Mouse (Mus musculus) midbrain, postnatal 0 days (tissue): ENCODE results near the gene Olfr484. TPM values are rescaled to one million over a fixed set of nuclear protein-coding genes. Genes with fewer than 3 reads are reported as not detected.
"Not testable (repeated sequence)": the region's sequence is repeated elsewhere in the genome, so short reads cannot be mapped to it uniquely, and the experiment has no call there.

Experiments used
- ATAC-seq: fragments of 200-750 bp; cut with Nextera tagmentation; 2 replicates; pipeline ENCODE4 v1.8.0; 2017; ENCODE audit warnings: moderate number of reproducible peaks, mild to moderate bottlenecking, moderate TSS enrichment, moderate library complexity; ENCODE audit not compliant: low FRiP score
- DNase-seq: peaks from one replicate; pipeline ENCODE4 v3.0.0-alpha.2; 2015; ENCODE audit warnings: low spot score
- H3K27ac ChIP-seq: fragments of 300-500 bp; sonication (generic); 2 replicates; pipeline ENCODE4 v1.5.1; 2014; ENCODE audit warnings: low read depth, mild to moderate bottlenecking, low read length, mixed read lengths
- H3K27me3 ChIP-seq: fragments of 300-500 bp; sonication (generic); 2 replicates; pipeline ENCODE4 v1.6.1; 2014; ENCODE audit warnings: low read length, control low read depth, mixed read lengths; ENCODE audit not compliant: insufficient read depth
- H3K36me3 ChIP-seq: fragments of 300-500 bp; sonication (generic); 2 replicates; pipeline ENCODE4 v1.6.1; 2014; ENCODE audit warnings: low read length, control low read depth, mixed read lengths; ENCODE audit not compliant: insufficient read depth
- H3K4me1 ChIP-seq: fragments of 300-500 bp; sonication (generic); 2 replicates; pipeline ENCODE4 v1.6.1; 2014; ENCODE audit warnings: mild to moderate bottlenecking, control low read depth, antibody characterized with exemption, low read length, mixed read lengths; ENCODE audit not compliant: insufficient read depth
- H3K4me2 ChIP-seq: fragments of 300-500 bp; sonication (generic); 2 replicates; pipeline ENCODE4 v1.6.1; 2014; ENCODE audit warnings: low read depth, mild to moderate bottlenecking, low read length, mixed read lengths; ENCODE audit not compliant: poor library complexity, severe bottlenecking
- H3K4me3 ChIP-seq: fragments of 300-500 bp; sonication (generic); 2 replicates; pipeline ENCODE4 v1.5.1; 2014; ENCODE audit warnings: low read depth, mild to moderate bottlenecking, low read length, moderate library complexity
- H3K9ac ChIP-seq: fragments of 300-500 bp; sonication (generic); replicated peaks from 2 replicates; pipeline ENCODE4 v1.6.1; 2014; ENCODE audit warnings: mild to moderate bottlenecking, low read length, moderate library complexity, mixed read lengths; ENCODE audit not compliant: poor library complexity, severe bottlenecking
- H3K9me3 ChIP-seq: fragments of 300-500 bp; sonication (generic); 2 replicates; pipeline ENCODE4 v1.6.1; 2016; ENCODE audit warnings: low read length, control low read depth
- CTCF ChIP-seq: IDR thresholded peaks from 2 replicates; pipeline ENCODE4 v1.5.1; 2016; ENCODE audit warnings: antibody characterized with exemption, mild to moderate bottlenecking
- WGBS: fragments of 180-500 bp; shearing (Covaris S2); extraction: QIAGEN DNeasy Blood & Tissue Kit; methylation state at CpG from one replicate; pipeline ENCODE4 v1.1.7; 2014; 5-methylcytosine and 5-hydroxymethylcytosine counted together
- polyA plus RNA-seq: library from polyadenylated mRNA; unstranded; fragments of >200 nt; fragmentation: Nextera tagmentation; extraction: Ambion mirVana; gene quantifications from 2 replicates; pipeline ENCODE4 v1.2.1, GENCODE M21; 2015
- total RNA-seq: library from RNA; depleted of rRNA; stranded (reverse); fragments of >200 nt; gene quantifications from 2 replicates; pipeline ENCODE4 v1.2.3, GENCODE M21; 2014; rRNA removed

Olfr484 gene
- total RNA-seq = not detected in 2 replicates
- polyA plus RNA-seq = not detected in 2 replicates

- Histone ChIP-seq H3K9me3 (no peaks in the 10 kb centered on the region), H3K9ac (no peak within 1 kb of the TSS), H3K4me2 (no peak within 1 kb of the TSS), H3K4me1 (no peaks in the 10 kb centered on the region), H3K4me3 (no peak within 1 kb of the TSS), H3K27me3 (no peaks in the 10 kb centered on the region), H3K27ac (no peak within 1 kb of the TSS), H3K36me3 (no peaks in the 10 kb centered on the region)
- DNase-seq = no peak
- TF ChIP-seq CTCF = no peak
- no peak for ATAC-seq
Measured at GRCm38 (mm10) chr7:108127349-108127748, at the start of gene Olfr484. Gene Olfr484, minus strand, starts transcription at chr7:108127449.

GRCm38 (mm10) chr7:108172642-108173041 lies 45.4 kb upstream of the Olfr484 start, which contains the start of gene Olfr486:
Gene Olfr486, minus strand, starts transcription at chr7:108172742.
- not testable (repeated sequence) for H3K36me3 ChIP-seq, H3K27me3 ChIP-seq

GRCm38 (mm10) chr7:108159771-108160170 lies 32.5 kb upstream of the Olfr484 start, which contains the start of gene Olfr485:
Gene Olfr485, minus strand, starts transcription at chr7:108159871.
- no peak for TF ChIP-seq CTCF
- Histone ChIP-seq H3K4me3 (no peak within 1 kb of the TSS), H3K4me1 (no peaks in the 10 kb centered on the region), H3K9me3 (no peaks in the 10 kb centered on the region), H3K4me2 (no peak within 1 kb of the TSS), H3K27me3 (no peaks in the 10 kb centered on the region), H3K36me3 (no peaks in the 10 kb centered on the region), H3K27ac (no peak within 1 kb of the TSS), H3K9ac (no peak within 1 kb of the TSS)
- ATAC-seq (no peak), DNase-seq (no peak)

More at GRCm38 (mm10) chr7:108172642-108173041, 45.4 kb upstream of the Olfr484 start, which contains the start of gene Olfr486:
- 100% methylated on average over 1 of the region's 1 CpGs for whole genome bisulfite sequencing
- DNase-seq, H3K27ac ChIP-seq, H3K9me3 ChIP-seq, H3K4me3 ChIP-seq, H3K4me2 ChIP-seq, H3K4me1 ChIP-seq, ATAC-seq, H3K9ac ChIP-seq: not testable (repeated sequence)

GRCm38 (mm10) chr7:108121416-108121815 lies 5.8 kb downstream of the Olfr484 start:
- H3K4me1 ChIP-seq = no peaks in the 10 kb centered on the region
- H3K4me2 ChIP-seq = no peak overlapping the region
- no peaks in the 10 kb centered on the region for H3K9me3 ChIP-seq
- no peak overlapping the region for H3K4me3 ChIP-seq
- no peaks in the 10 kb centered on the region for H3K27me3 ChIP-seq
- no peak for ATAC-seq
- 64% methylated on average over 1 of the region's 1 CpGs for WGBS
- no peak for DNase-seq
- no peak for TF ChIP-seq CTCF
- H3K36me3 ChIP-seq = no peaks in the 10 kb centered on the region
- H3K9ac ChIP-seq = no peak overlapping the region
- H3K27ac ChIP-seq = no peak overlapping the region

DNA sequence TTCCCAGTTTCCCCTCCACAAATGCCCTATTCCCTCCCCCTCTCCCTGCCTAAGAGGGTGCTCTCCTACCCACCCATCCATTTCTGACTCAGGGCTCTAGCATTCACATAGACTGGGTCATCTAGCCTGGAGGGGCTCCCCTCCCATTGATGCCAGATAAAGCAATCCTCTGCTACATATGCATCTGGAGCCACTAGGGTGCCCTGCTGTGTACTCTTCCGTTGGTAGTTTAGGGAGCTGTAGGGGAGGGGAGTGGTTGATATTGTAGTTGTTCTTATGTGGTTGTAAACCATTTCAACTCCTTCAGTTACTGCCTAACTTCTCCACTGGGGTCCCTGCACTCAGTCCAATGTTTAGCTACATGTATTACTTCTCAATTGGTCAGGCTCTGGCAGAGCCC lies 6.6 kb downstream of the Olfr484 start:
- H3K27ac ChIP-seq = no peak overlapping the region
- no peak overlapping the region for H3K4me3 ChIP-seq
- no peaks in the 10 kb centered on the region for H3K4me1 ChIP-seq
- no peak for DNase-seq
- TF ChIP-seq CTCF = no peak
- no peaks in the 10 kb centered on the region for H3K27me3 ChIP-seq
- ATAC-seq = no peak
- WGBS = 4% methylated on average over 1 of the region's 1 CpGs
- no peaks in the 10 kb centered on the region for H3K9me3 ChIP-seq
- H3K36me3 ChIP-seq = no peaks in the 10 kb centered on the region
- no peak overlapping the region for H3K9ac ChIP-seq
- H3K4me2 ChIP-seq = no peak overlapping the region

DNA sequence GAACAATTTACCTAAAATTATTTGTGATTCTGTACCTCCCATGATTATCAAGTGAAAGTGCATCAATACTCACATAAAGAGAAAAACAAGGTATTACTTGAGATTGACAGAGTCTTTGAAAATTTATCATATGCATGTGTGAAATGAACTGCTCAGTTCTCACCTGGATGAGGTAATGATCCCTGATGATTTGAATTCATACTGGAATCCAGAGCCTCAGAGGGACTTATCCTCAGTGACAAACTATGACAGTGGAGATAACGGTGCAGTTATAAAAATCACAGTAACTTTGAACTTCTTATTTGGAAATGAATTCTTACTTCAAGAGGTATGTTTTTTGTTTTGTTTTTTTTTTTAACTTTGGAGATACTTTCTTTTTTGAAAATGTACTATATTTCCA lies 26.7 kb downstream of the Olfr484 start, which contains the start of gene Olfr483:
Gene Olfr483 (plus strand): TSS at position 301 of the 400 bp plus-strand sequence.
- DNase-seq (no peak), ATAC-seq (no peak)
- no peak for TF ChIP-seq CTCF
- H3K4me3 ChIP-seq = no peak within 1 kb of the TSS
- no peaks in the 10 kb centered on the region for H3K27me3 ChIP-seq
- H3K36me3 ChIP-seq = no peaks in the 10 kb centered on the region
- no peak within 1 kb of the TSS for H3K4me2 ChIP-seq
- WGBS = 91% methylated on average over 1 of the region's 1 CpGs
- no peak within 1 kb of the TSS for H3K27ac ChIP-seq
- H3K9me3 ChIP-seq = no peaks in the 10 kb centered on the region
- no peaks in the 10 kb centered on the region for H3K4me1 ChIP-seq
- H3K9ac ChIP-seq = no peak within 1 kb of the TSS
